Mouse (Mus musculus) left cerebral cortex, postnatal 4 days (tissue): ENCODE measurements at regions not wholly inside any gene's neighbourhood (a gene's known extent, or its start where the extent isn't known, plus 50 kb on each side); places are given as distances from the start of the nearest gene placed in this dataset.

Experiments
- DNase-seq: peaks from one replicate; pipeline ENCODE4 v3.0.0-alpha.2; 2022
- intact Hi-C: fragments of 180-260 bp; cut with DNase I; formaldehyde crosslinking; loops from one replicate; pipeline ENCODE4 v1.15.1; 2025

GRCm38 (mm10) chr5:148709111-148709771, 156.7 kb upstream of the Ubl3 start:
- intact Hi-C loops, result no loop called here
- DNase-seq, result no peak

- DNase-seq, result peak; percentile 58
- intact Hi-C loops, result no loop called here
Measured at GRCm38 (mm10) chr5:148708014-148708741, 155.6 kb upstream of the Ubl3 start.

- intact Hi-C loops, result no loop called here
Measured at GRCm38 (mm10) chr5:148707335-148707734, 154.7 kb upstream of the Ubl3 start.

GRCm38 (mm10) chr5:148706323-148707120, 153.9 kb upstream of the Ubl3 start:
- intact Hi-C loops, result no loop called here
- no peak for DNase-seq

More at GRCm38 (mm10) chr5:148707335-148707734, 154.7 kb upstream of the Ubl3 start:
- no peak for DNase-seq

- intact Hi-C loops, result no loop called here
Measured at GRCm38 (mm10) chr5:148704769-148705168, 152.2 kb upstream of the Ubl3 start.

GRCm38 (mm10) chr5:148701859-148702258, 149.3 kb upstream of the Ubl3 start:
- DNase-seq, result no peak
- intact Hi-C loops, result no loop called here

More at GRCm38 (mm10) chr5:148704769-148705168, 152.2 kb upstream of the Ubl3 start:
- no peak for DNase-seq

- intact Hi-C loops, result no loop called here
- no peak for DNase-seq
Measured at GRCm38 (mm10) chr5:148701001-148701400, 148.4 kb upstream of the Ubl3 start.

- intact Hi-C loops, result no loop called here
- no peak for DNase-seq
Measured at GRCm38 (mm10) chr5:148700240-148700639, 147.7 kb upstream of the Ubl3 start.

- intact Hi-C loops, result no loop called here
- peak; percentile 88 for DNase-seq
Measured at GRCm38 (mm10) chr5:148697631-148698368, 145.2 kb upstream of the Ubl3 start.

GRCm38 (mm10) chr5:148694352-148694751, 141.8 kb upstream of the Ubl3 start:
- DNase-seq, result peak; percentile 66
- intact Hi-C loops, result no loop called here

GRCm38 (mm10) chr5:148691486-148691885, 138.9 kb upstream of the Ubl3 start:
- DNase-seq, result no peak
- intact Hi-C loops, result no loop called here

- intact Hi-C loops, result no loop called here
Measured at GRCm38 (mm10) chr5:148690823-148691197, 138.2 kb upstream of the Ubl3 start.

GRCm38 (mm10) chr5:148690158-148690822, 137.7 kb upstream of the Ubl3 start:
- intact Hi-C loops, result no loop called here
- no peak for DNase-seq

More at GRCm38 (mm10) chr5:148690823-148691197, 138.2 kb upstream of the Ubl3 start:
- peak; percentile 89 for DNase-seq

- intact Hi-C loops, result no loop called here
- no peak for DNase-seq
Measured at GRCm38 (mm10) chr5:148689297-148689696, 136.7 kb upstream of the Ubl3 start.

GRCm38 (mm10) chr5:148688501-148688900, 135.9 kb upstream of the Ubl3 start:
- intact Hi-C loops, result no loop called here

GRCm38 (mm10) chr5:148687827-148688226, 135.2 kb upstream of the Ubl3 start:
- no peak for DNase-seq
- intact Hi-C loops, result no loop called here

More at GRCm38 (mm10) chr5:148688501-148688900, 135.9 kb upstream of the Ubl3 start:
- DNase-seq, result peak; percentile 74

GRCm38 (mm10) chr5:148684216-148684615, 131.6 kb upstream of the Ubl3 start:
- intact Hi-C loops, result no loop called here
- no peak for DNase-seq

- DNase-seq, result no peak
- intact Hi-C loops, result no loop called here
Measured at GRCm38 (mm10) chr5:148682553-148682952, 130.0 kb upstream of the Ubl3 start.

- intact Hi-C loops, result no loop called here
Measured at GRCm38 (mm10) chr5:148680341-148680740, 127.8 kb upstream of the Ubl3 start.

GRCm38 (mm10) chr5:148679586-148679985, 127.0 kb upstream of the Ubl3 start:
- intact Hi-C loops, result no loop called here
- no peak for DNase-seq

More at GRCm38 (mm10) chr5:148680341-148680740, 127.8 kb upstream of the Ubl3 start:
- DNase-seq, result no peak
